Mouse (Mus musculus) kidney, adult 2 months (tissue): ENCODE data around the gene Rhot1. TPM values are rescaled to one million over a fixed set of nuclear protein-coding genes. Genes with fewer than 3 reads are reported as not detected.
"Not testable (repeated sequence)": the region's sequence is repeated elsewhere in the genome, so short reads cannot be mapped to it uniquely, and the experiment has no call there.

ENCODE experiments used
- DNase-seq: peaks from one replicate; pipeline ENCODE4 v3.0.0; 2021
- H3K27ac ChIP-seq: fragments of 200-500 bp; 2 replicates; pipeline ENCODE4 v1.5.1; 2012; ENCODE audit warnings: low read depth, low read length, control low read depth, inconsistent platforms; ENCODE audit not compliant: insufficient read depth
- H3K27me3 ChIP-seq: fragments of 200-500 bp; replicated peaks from 2 replicates; pipeline ENCODE4 v1.6.1; 2012; ENCODE audit warnings: mild to moderate bottlenecking, moderate library complexity, low read length, inconsistent platforms; ENCODE audit not compliant: control insufficient read depth, insufficient read depth
- H3K36me3 ChIP-seq: fragments of 200-500 bp; 2 replicates; pipeline ENCODE4 v1.6.1; 2012; ENCODE audit warnings: mild to moderate bottlenecking, moderate library complexity, low read length, inconsistent platforms; ENCODE audit not compliant: control insufficient read depth, insufficient read depth
- H3K4me1 ChIP-seq: fragments of 200-500 bp; 2 replicates; pipeline ENCODE4 v1.6.1; 2011; ENCODE audit warnings: low read length; ENCODE audit not compliant: control insufficient read depth, insufficient read depth
- H3K4me3 ChIP-seq: fragments of 200-500 bp; 2 replicates; pipeline ENCODE4 v1.5.1; 2011; ENCODE audit warnings: mild to moderate bottlenecking, low read depth, low read length, control low read depth; ENCODE audit not compliant: insufficient read depth
- CTCF ChIP-seq: fragments of 200-500 bp; conservative IDR thresholded peaks from 2 replicates; pipeline ENCODE4 v1.5.1; 2011; ENCODE audit warnings: low read depth, mild to moderate bottlenecking, control low read depth, low read length, moderate library complexity, mixed read lengths; ENCODE audit not compliant: insufficient read depth, insufficient read length
- POLR2A ChIP-seq: fragments of 200-500 bp; IDR thresholded peaks from one replicate; pipeline ENCODE4 v1.6.1; 2011; ENCODE audit warnings: low read depth, low read length, control low read depth
- WGBS: fragments of 180-500 bp; shearing (Covaris S2); methylation state at CpG from one replicate; pipeline ENCODE4 v1.1.7; 2018; 5-methylcytosine and 5-hydroxymethylcytosine counted together
- polyA plus RNA-seq: library from polyadenylated mRNA; depleted of rRNA; stranded (reverse); fragments of >200 nt; gene quantifications from 2 replicates; pipeline ENCODE4 v1.2.3, GENCODE M21; 2012

Gene Rhot1
- polyA plus RNA-seq, 1 experiment = 18.3 TPM

DNA sequence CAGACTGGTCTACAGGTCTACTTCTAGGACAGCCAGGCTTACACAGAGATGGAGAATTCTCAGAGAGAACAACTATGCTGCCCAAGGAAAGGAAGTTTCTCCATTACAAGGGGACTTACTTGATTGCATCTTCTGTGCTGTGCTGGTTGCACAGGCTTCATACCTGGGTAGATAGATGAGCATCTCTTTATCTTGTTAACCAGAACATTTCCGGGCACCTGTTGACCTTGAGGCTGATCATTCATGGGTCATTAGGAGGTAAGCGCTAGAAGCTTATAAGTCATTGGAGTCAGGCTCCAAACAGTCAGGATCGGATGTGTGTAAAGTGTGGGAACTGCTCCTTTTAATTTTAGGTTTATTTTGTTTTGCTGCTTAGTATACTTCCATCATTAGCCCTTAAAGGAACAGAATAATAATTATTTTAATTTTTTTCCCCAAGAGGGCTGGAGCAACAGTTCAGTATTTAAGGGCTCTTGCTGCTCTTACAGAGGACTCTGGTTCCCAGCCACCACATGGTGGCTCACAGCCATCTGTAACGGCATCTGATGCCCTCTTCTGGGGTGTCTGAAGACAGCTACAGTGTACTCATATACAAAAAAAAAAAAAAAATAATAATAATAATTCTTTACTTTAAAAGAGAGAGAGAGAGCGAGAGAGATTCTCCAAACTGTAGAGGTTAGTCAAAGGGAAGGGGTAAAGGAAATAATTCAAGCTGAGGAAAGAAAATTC, 27.6 kb upstream of the Rhot1 start:
- no peak for TF ChIP-seq POLR2A
- 0 out of 2 replicates have a peak, but pooled peaks have one; percentile 15 for TF ChIP-seq CTCF
- no peak for DNase-seq
- H3K36me3 ChIP-seq = no peaks in the 10 kb centered on the region
- H3K27me3 ChIP-seq = no peaks in the 10 kb centered on the region
- WGBS = 78% methylated on average over 5 of the region's 5 CpGs
- peaks cover 4% of the 10 kb centered on the region; the same call in 1 of the 2 replicates for H3K4me1 ChIP-seq
- no peak overlapping the region for H3K4me3 ChIP-seq
- H3K27ac ChIP-seq = no peak overlapping the region

DNA sequence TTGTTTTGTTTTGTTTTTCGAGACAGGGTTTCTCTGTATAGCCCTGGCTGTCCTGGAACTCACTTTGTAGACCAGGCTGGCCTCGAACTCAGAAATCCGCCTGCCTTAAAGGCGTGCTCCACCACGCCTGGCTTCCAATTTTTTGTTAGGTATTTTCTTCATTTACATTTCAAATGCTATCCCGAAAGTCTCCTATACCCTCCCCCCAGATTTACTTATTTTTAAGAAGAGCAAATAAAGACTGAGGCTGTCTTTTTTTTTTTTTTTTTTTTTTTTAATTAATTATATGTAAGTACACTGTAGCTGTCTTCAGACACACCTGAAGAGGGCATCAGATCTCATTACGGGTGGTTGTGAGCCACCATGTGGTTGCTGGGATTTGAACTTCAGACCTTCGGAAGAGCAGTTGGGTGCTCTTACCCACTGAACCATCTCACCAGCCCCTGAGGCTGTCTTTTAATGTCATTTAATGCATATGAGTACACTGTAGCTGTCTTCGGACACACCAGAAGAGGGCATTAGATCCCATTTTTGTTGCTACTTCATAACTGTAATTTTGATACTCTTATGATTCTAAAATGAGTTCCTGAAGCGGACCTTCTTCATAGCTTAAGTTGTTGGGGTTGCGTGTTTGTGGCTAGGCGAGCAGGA, 25.6 kb upstream of the Rhot1 start:
- 39% methylated on average over 12 of the region's 12 CpGs for WGBS
- DNase-seq, H3K4me1 ChIP-seq, H3K27me3 ChIP-seq, H3K27ac ChIP-seq, H3K36me3 ChIP-seq: not testable (repeated sequence)
- H3K4me3 ChIP-seq = peak overlapping the region; percentile 96

- H3K36me3 ChIP-seq = no peaks in the 10 kb centered on the region
- no peaks in the 10 kb centered on the region; the same call in 1 of the 2 replicates for H3K4me1 ChIP-seq
- TF ChIP-seq CTCF (no peak), POLR2A (peak; percentile 92)
- under 1% methylated on average over 33 of the region's 33 CpGs for whole genome bisulfite sequencing
- H3K4me3 ChIP-seq = peak within 1 kb of the TSS; percentile 96
- no peaks in the 10 kb centered on the region for H3K27me3 ChIP-seq
- peak within 1 kb of the TSS; percentile 95 for H3K27ac ChIP-seq
- peak; percentile 97 for DNase-seq
Observed at GRCm38 (mm10) chr11:80183705-80184255, 25.0 kb upstream of the Rhot1 start, which contains the start of gene Rnf135. Gene Rnf135, plus strand, starts transcription at chr11:80183851.

DNA sequence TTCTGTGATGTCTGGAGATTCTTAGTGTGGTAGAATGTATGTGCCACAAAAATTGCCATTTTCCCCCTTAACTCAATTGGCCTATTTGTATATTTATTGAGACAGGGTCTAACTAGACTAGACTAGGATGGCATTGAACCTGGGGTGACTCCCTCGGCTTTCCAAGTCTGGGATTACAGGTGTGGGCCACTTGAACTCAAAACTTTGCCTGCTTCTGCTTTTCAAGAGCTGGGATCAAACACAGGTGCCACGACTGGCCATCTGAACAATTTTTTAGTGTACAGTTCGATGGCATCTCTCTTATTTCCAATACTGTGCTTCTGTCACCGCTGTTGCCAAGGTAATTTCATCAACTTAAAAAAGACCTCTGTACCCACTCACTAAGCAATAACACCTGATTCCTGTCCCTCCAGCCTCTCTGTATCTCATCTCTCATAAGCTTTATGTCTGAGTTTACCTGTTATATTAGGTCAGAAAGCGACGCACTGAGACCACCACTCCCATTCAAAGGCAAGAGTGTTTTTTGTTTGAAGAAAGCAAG, 24.2 kb upstream of the Rhot1 start:
- H3K4me3 ChIP-seq = peak overlapping the region; percentile 96
- DNase-seq = no peak
- TF ChIP-seq POLR2A = no peak
- TF ChIP-seq CTCF = no peak
- H3K27me3 ChIP-seq = no peaks in the 10 kb centered on the region
- no peaks in the 10 kb centered on the region; the same call in 1 of the 2 replicates for H3K36me3 ChIP-seq
- H3K4me1 ChIP-seq = no peaks in the 10 kb centered on the region; the same call in 1 of the 2 replicates
- 70% methylated on average over 6 of the region's 6 CpGs for WGBS
- no peak overlapping the region for H3K27ac ChIP-seq

GRCm38 (mm10) chr11:80185441-80185976, 23.3 kb upstream of the Rhot1 start:
- H3K36me3 ChIP-seq, H3K4me3 ChIP-seq, H3K27ac ChIP-seq, H3K4me1 ChIP-seq, H3K27me3 ChIP-seq, DNase-seq: not testable (repeated sequence)
- 62% methylated on average over 5 of the region's 5 CpGs for WGBS

DNA sequence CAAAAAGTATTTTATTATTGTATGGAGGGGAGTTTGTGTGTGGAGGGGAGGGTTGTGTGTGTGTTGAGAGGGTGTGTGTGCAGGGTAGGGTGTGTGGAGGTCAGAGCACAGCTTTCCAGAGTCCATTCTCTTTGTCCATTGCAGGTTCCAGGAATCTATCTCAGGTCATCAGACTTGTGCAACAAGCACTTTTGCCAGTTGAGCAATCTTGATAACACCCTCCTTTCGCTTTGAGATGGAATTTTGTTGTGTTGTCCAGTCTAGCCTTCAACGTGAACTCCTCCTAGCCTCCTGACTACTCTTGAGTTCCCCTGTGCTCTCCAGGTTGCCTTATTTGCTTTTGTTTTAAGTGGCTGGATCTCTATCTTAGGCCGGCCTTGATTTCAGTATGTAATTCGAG, 18.5 kb upstream of the Rhot1 start:
- H3K36me3 ChIP-seq = no peaks in the 10 kb centered on the region; the same call in none of the 2 replicates
- H3K27me3 ChIP-seq = no peaks in the 10 kb centered on the region
- no peak overlapping the region for H3K4me3 ChIP-seq
- H3K4me1 ChIP-seq = no peaks in the 10 kb centered on the region
- 65% methylated on average over 4 of the region's 4 CpGs for WGBS
- H3K27ac ChIP-seq = no peak overlapping the region
- TF ChIP-seq CTCF (no peak), POLR2A (no peak)
- no peak for DNase-seq

- TF ChIP-seq CTCF (peak; percentile 42; the same call in 1 of the 2 replicates), POLR2A (no peak)
- H3K36me3 ChIP-seq = no peaks in the 10 kb centered on the region; the same call in none of the 2 replicates
- H3K4me3 ChIP-seq = no peak overlapping the region
- no peak overlapping the region for H3K27ac ChIP-seq
- 73% methylated on average over 4 of the region's 4 CpGs for WGBS
- H3K4me1 ChIP-seq = no peaks in the 10 kb centered on the region
- DNase-seq = no peak
- no peaks in the 10 kb centered on the region for H3K27me3 ChIP-seq
Observed at GRCm38 (mm10) chr11:80193827-80194226, 15.0 kb upstream of the Rhot1 start.
